Mouse (Mus musculus): ENCODE data around the gene 4930519G04Rik. TPM values are rescaled to one million over a fixed set of nuclear protein-coding genes. Genes with fewer than 3 reads are reported as not detected.

4930519G04Rik gene
- polyA plus RNA-seq, 1 experiment from 2014 or later: not detected

- Histone ChIP-seq H3K4me3 (ENCODE audit: low read depth, low read length) (no peak overlapping the region), H3K27me3 (ENCODE audit: control insufficient read depth, insufficient read depth, low read length) (no peaks in the 10 kb centered on the region), H3K9ac (replicated peaks; ENCODE audit: low read depth, low read length) (no peak overlapping the region), H3K36me3 (ENCODE audit: control insufficient read depth, insufficient read depth, low read length) (no peaks in the 10 kb centered on the region), H3K9me3 (ENCODE audit: control insufficient read depth, low read length) (no peaks in the 10 kb centered on the region), H3K27ac (ENCODE audit: low read depth, low read length) (no peak overlapping the region), H3K4me2 (ENCODE audit: low read depth, low read length) (no peak overlapping the region), H3K4me1 (ENCODE audit: control insufficient read depth, insufficient read depth, low read length) (no peaks in the 10 kb centered on the region)
- 81% methylated on average over 6 of the region's 6 CpGs for WGBS
- no peak for ATAC-seq (ENCODE audit: low read depth)
These were observed 33.3 kb downstream of the 4930519G04Rik start for GRCm38 (mm10) chr5:114886801-114887200.

DNA sequence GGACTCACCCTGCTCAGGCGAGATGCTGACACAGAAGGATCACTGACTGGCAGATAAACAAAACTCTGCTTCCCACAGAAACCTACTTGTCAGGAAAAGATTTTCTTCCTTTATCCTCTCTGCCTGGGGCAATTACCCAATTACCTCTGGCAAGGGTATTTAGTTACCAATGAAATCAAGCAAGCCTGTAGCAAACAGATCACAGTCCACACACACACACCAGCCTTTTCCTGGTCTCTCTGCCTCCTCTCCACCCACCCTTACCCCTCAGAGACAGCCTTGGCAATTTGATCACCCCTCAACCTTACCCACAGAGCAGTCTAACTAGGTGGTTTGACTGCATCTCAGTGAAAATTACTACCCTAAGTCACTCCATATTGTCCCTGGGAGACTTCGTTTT lies 35.5 kb downstream of the 4930519G04Rik start:
- WGBS: 87% methylated on average over 2 of the region's 2 CpGs
- no peaks in the 10 kb centered on the region for H3K27me3 ChIP-seq (ENCODE audit: control insufficient read depth, insufficient read depth, low read length)
- H3K9me3 ChIP-seq (ENCODE audit: control insufficient read depth, low read length): no peaks in the 10 kb centered on the region

DNA sequence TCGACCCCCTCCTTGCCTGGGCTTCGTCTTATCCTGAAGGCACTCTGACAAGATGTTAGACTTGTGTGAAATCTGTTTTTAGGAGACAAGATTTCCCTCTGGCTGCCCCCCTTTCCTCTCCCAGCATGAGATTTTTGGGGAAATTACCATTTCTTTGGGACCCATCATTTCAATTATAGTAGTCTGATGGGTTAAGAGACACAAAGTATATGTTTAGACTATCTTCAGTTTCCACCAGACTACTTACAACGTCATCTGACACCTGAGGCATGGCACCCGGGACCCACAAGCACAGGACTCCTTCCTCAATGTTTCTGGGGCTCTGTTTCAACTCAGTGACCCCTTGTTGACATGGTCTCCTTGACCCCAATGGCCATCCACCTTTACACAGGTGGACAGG lies 42.1 kb downstream of the 4930519G04Rik start:
- Histone ChIP-seq H3K9me3 (ENCODE audit: control insufficient read depth, low read length) (no peaks in the 10 kb centered on the region), H3K9ac (replicated peaks; ENCODE audit: low read depth, low read length) (no peak overlapping the region), H3K4me2 (ENCODE audit: low read depth, low read length) (no peak overlapping the region), H3K27ac (ENCODE audit: low read depth, low read length) (no peak overlapping the region), H3K4me3 (ENCODE audit: low read depth, low read length) (no peak overlapping the region), H3K36me3 (ENCODE audit: control insufficient read depth, insufficient read depth, low read length) (no peaks in the 10 kb centered on the region), H3K4me1 (ENCODE audit: control insufficient read depth, insufficient read depth, low read length) (no peaks in the 10 kb centered on the region), H3K27me3 (ENCODE audit: control insufficient read depth, insufficient read depth, low read length) (no peaks in the 10 kb centered on the region)
- ATAC-seq (ENCODE audit: low read depth): no peak
- WGBS: 97% methylated on average over 4 of the region's 4 CpGs

More for the DNA sequence above, 35.5 kb downstream of the 4930519G04Rik start:
- Histone ChIP-seq H3K27ac (ENCODE audit: low read depth, low read length) (no peak overlapping the region), H3K4me3 (ENCODE audit: low read depth, low read length) (no peak overlapping the region), H3K9ac (replicated peaks; ENCODE audit: low read depth, low read length) (no peak overlapping the region), H3K36me3 (ENCODE audit: control insufficient read depth, insufficient read depth, low read length) (no peaks in the 10 kb centered on the region), H3K4me1 (ENCODE audit: control insufficient read depth, insufficient read depth, low read length) (no peaks in the 10 kb centered on the region), H3K4me2 (ENCODE audit: low read depth, low read length) (no peak overlapping the region)
- no peak for ATAC-seq (ENCODE audit: low read depth)

DNA sequence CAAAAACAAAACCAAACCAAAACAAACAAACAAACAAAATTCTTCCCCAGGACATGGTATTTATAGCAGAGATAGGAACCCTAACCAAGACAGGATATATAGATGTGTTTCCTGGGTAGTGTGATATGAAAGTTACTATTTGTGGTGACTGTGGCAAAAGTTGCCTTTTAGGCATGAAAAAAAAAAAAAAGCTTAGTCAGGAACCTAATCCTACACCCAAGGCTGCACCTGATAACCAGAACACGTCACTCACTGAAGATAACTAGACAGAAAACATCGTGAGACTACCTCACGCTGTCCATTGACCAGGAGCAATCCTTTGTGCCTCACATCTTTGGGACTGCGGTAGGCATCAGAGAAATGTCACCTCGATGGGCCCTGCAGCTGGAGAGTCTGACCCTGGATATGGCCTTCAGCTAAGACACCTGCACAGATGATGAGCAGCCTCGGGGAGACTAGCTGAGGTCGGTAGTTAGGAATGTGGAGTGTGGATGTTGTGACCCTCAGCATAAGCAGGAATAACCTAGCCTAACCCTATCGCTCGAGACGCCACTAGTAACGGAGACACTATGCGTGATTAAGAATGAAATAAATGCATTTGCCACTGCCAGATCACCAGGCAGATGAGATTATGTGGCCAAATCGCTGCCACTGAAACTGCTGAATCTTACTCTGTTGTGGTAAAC lies 43.4 kb downstream of the 4930519G04Rik start, which contains the start of gene Oasl2:
Gene Oasl2, plus strand, starts transcription at position 249 of the 686 bp plus-strand sequence.
- H3K4me1 ChIP-seq (ENCODE audit: control insufficient read depth, insufficient read depth, low read length): no peaks in the 10 kb centered on the region
- no peak within 1 kb of the TSS for H3K9ac ChIP-seq (replicated peaks; ENCODE audit: low read depth, low read length)
- H3K9me3 ChIP-seq (ENCODE audit: control insufficient read depth, low read length): no peaks in the 10 kb centered on the region
- no peaks in the 10 kb centered on the region for H3K27me3 ChIP-seq (ENCODE audit: control insufficient read depth, insufficient read depth, low read length)
- no peak within 1 kb of the TSS for H3K27ac ChIP-seq (ENCODE audit: low read depth, low read length)
- no peak within 1 kb of the TSS for H3K4me3 ChIP-seq (ENCODE audit: low read depth, low read length)
- H3K36me3 ChIP-seq (ENCODE audit: control insufficient read depth, insufficient read depth, low read length): no peaks in the 10 kb centered on the region
- no peak for ATAC-seq (ENCODE audit: low read depth)
- no peak within 1 kb of the TSS for H3K4me2 ChIP-seq (ENCODE audit: low read depth, low read length)
- WGBS: 71% methylated on average over 13 of the region's 13 CpGs

GRCm38 (mm10) chr5:114897374-114897793 lies 43.9 kb downstream of the 4930519G04Rik start:
- Histone ChIP-seq H3K4me1 (ENCODE audit: control insufficient read depth, insufficient read depth, low read length) (no peaks in the 10 kb centered on the region), H3K27ac (ENCODE audit: low read depth, low read length) (no peak overlapping the region), H3K4me3 (ENCODE audit: low read depth, low read length) (no peak overlapping the region), H3K4me2 (ENCODE audit: low read depth, low read length) (no peak overlapping the region), H3K27me3 (ENCODE audit: control insufficient read depth, insufficient read depth, low read length) (no peaks in the 10 kb centered on the region), H3K36me3 (ENCODE audit: control insufficient read depth, insufficient read depth, low read length) (no peaks in the 10 kb centered on the region), H3K9me3 (ENCODE audit: control insufficient read depth, low read length) (no peaks in the 10 kb centered on the region), H3K9ac (replicated peaks; ENCODE audit: low read depth, low read length) (no peak overlapping the region)
- WGBS: 15% methylated on average over 7 of the region's 7 CpGs
- no peak for ATAC-seq (ENCODE audit: low read depth)

GRCm38 (mm10) chr5:114898857-114899256 lies 45.4 kb downstream of the 4930519G04Rik start:
- Histone ChIP-seq H3K4me2 (ENCODE audit: low read depth, low read length) (no peak overlapping the region), H3K4me3 (ENCODE audit: low read depth, low read length) (no peak overlapping the region), H3K27ac (ENCODE audit: low read depth, low read length) (no peak overlapping the region), H3K9me3 (ENCODE audit: control insufficient read depth, low read length) (no peaks in the 10 kb centered on the region), H3K4me1 (ENCODE audit: control insufficient read depth, insufficient read depth, low read length) (no peaks in the 10 kb centered on the region), H3K36me3 (ENCODE audit: control insufficient read depth, insufficient read depth, low read length) (no peaks in the 10 kb centered on the region), H3K27me3 (ENCODE audit: control insufficient read depth, insufficient read depth, low read length) (no peaks in the 10 kb centered on the region), H3K9ac (replicated peaks; ENCODE audit: low read depth, low read length) (no peak overlapping the region)
- 87% methylated on average over 7 of the region's 7 CpGs for WGBS
- no peak for ATAC-seq (ENCODE audit: low read depth)

DNA sequence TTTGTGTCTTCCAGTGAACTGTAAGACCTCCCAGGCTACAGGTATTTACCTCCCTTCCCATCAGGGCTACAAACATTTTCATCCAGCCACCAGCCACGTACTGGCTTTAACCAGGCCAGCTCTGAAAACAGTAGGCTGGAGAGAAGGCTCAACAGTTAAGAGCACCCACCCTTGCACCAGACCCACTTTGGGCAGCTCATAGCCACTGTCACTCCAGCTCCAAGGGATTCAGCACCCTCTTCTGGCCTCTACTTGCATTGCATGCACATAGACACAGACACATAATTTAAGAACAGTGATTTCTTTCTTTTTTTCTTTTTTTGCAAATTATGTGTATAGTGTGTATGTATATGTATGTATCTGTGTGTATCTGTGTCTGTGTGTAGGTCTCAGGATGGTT lies 48.9 kb downstream of the 4930519G04Rik start:
- Histone ChIP-seq H3K9ac (replicated peaks; ENCODE audit: low read depth, low read length) (no peak overlapping the region), H3K27me3 (ENCODE audit: control insufficient read depth, insufficient read depth, low read length) (no peaks in the 10 kb centered on the region), H3K36me3 (ENCODE audit: control insufficient read depth, insufficient read depth, low read length) (no peaks in the 10 kb centered on the region), H3K4me2 (ENCODE audit: low read depth, low read length) (no peak overlapping the region), H3K4me3 (ENCODE audit: low read depth, low read length) (no peak overlapping the region), H3K4me1 (ENCODE audit: control insufficient read depth, insufficient read depth, low read length) (no peaks in the 10 kb centered on the region), H3K27ac (ENCODE audit: low read depth, low read length) (no peak overlapping the region), H3K9me3 (ENCODE audit: control insufficient read depth, low read length) (no peaks in the 10 kb centered on the region)
- WGBS: 45% methylated on average over 1 of the region's 1 CpGs
- no peak for ATAC-seq (ENCODE audit: low read depth)

DNA sequence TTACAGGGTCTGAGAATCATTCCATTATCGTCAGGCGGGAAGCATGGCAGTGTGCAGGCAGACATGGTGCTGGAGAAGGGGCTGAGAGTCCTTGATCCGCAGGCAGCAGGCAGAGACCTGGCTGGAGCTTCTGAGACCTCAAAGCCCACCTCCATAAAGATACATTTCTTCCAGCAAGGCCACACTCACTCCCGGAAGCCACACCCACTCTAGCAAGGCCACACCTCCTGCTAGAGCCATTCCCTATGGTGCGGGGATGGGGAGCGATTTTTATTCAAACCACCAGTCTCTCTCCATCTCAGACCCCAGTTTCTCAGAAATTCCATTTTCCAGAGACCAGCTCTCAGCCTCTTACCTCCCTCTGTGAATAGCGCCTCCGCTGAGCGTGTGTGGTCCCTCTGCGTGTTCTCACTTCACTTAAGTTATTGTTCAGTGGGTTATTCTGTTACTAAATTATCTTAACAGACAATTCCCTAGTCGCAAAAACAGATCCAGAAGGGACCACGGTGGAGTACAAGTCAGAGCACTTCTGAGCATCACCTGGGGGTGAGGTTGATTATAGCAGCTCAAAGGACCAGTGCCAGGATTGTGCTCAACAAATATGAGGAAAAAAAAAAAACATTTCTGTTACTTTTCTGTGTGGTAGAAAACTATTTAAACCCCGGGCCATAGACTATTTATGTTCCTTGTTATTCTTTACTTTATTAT lies 55.3 kb downstream of the 4930519G04Rik start:
- no peaks in the 10 kb centered on the region for H3K27me3 ChIP-seq (ENCODE audit: control insufficient read depth, insufficient read depth, low read length)
- no peaks in the 10 kb centered on the region for H3K36me3 ChIP-seq (ENCODE audit: control insufficient read depth, insufficient read depth, low read length)
- no peak overlapping the region for H3K4me3 ChIP-seq (ENCODE audit: low read depth, low read length)
- WGBS: 48% methylated on average over 13 of the region's 13 CpGs
- H3K27ac ChIP-seq (ENCODE audit: low read depth, low read length): no peak overlapping the region
- no peak for ATAC-seq (ENCODE audit: low read depth)
- no peak overlapping the region for H3K9ac ChIP-seq (replicated peaks; ENCODE audit: low read depth, low read length)
- H3K9me3 ChIP-seq (ENCODE audit: control insufficient read depth, low read length): no peaks in the 10 kb centered on the region
- no peaks in the 10 kb centered on the region for H3K4me1 ChIP-seq (ENCODE audit: control insufficient read depth, insufficient read depth, low read length)
- H3K4me2 ChIP-seq (ENCODE audit: low read depth, low read length): no peak overlapping the region

GRCm38 (mm10) chr5:114913686-114914085 lies 60.2 kb downstream of the 4930519G04Rik start:
- Histone ChIP-seq H3K4me1 (ENCODE audit: control insufficient read depth, insufficient read depth, low read length) (no peaks in the 10 kb centered on the region), H3K9me3 (ENCODE audit: control insufficient read depth, low read length) (no peaks in the 10 kb centered on the region), H3K27ac (ENCODE audit: low read depth, low read length) (no peak overlapping the region), H3K27me3 (ENCODE audit: control insufficient read depth, insufficient read depth, low read length) (no peaks in the 10 kb centered on the region), H3K9ac (replicated peaks; ENCODE audit: low read depth, low read length) (no peak overlapping the region), H3K4me2 (ENCODE audit: low read depth, low read length) (no peak overlapping the region), H3K36me3 (ENCODE audit: control insufficient read depth, insufficient read depth, low read length) (no peaks in the 10 kb centered on the region), H3K4me3 (ENCODE audit: low read depth, low read length) (no peak overlapping the region)
- 80% methylated on average over 4 of the region's 4 CpGs for WGBS
- no peak for ATAC-seq (ENCODE audit: low read depth)
